Mouse (Mus musculus): ENCODE results near the gene AC141477.1. TPM values are rescaled to one million over a fixed set of nuclear protein-coding genes. Genes with fewer than 3 reads are reported as not detected.

Gene AC141477.1
- polyA plus RNA-seq (2012; ENCODE audit: low replicate concordance): not detected in 2 replicates

GRCm38 (mm10) chr10:76440281-76440680 lies at the start of gene AC141477.1:
AC141477.1 (minus strand) TSS chr10:76440444.

GRCm38 (mm10) chr10:76468203-76469162 lies 28.2 kb upstream of the AC141477.1 start, which contains the start of the genes Mcm3ap and Ybey:
Mcm3ap (plus strand) TSS chr10:76468927.
Ybey (minus strand) TSS chr10:76469114.

GRCm38 (mm10) chr10:76448851-76449250 lies 8.6 kb upstream of the AC141477.1 start, which contains the start of gene 2610028H24Rik:
2610028H24Rik (plus strand) TSS chr10:76449081.

GRCm38 (mm10) chr10:76442178-76443088 lies 2.2 kb upstream of the AC141477.1 start, which contains the start of gene Pcnt:
Pcnt (minus strand) TSS chr10:76442786.

Other genes starting within 250 kb of the AC141477.1 start
- gene Prmt2, start 202.6 kb downstream of the AC141477.1 start, polyA plus RNA-seq (2012; ENCODE audit: low replicate concordance): 1.8 and 3.1 TPM in 2 replicates
- not detected in 2 replicates for gene S100b, start 186.6 kb downstream of the AC141477.1 start, polyA plus RNA-seq (2012; ENCODE audit: low replicate concordance)
- gene Dip2a, start 95.2 kb downstream of the AC141477.1 start, polyA plus RNA-seq (2012; ENCODE audit: low replicate concordance): 1.4 and 2.2 TPM in 2 replicates
- 38.7 and 62.8 TPM in 2 replicates for gene Pcnt, start 2.3 kb upstream of the AC141477.1 start, polyA plus RNA-seq (2012; ENCODE audit: low replicate concordance)
- not detected in 2 replicates for gene 2610028H24Rik, start 8.6 kb upstream of the AC141477.1 start, polyA plus RNA-seq (2012; ENCODE audit: low replicate concordance)
- gene Mcm3ap, start 28.5 kb upstream of the AC141477.1 start, polyA plus RNA-seq (2012; ENCODE audit: low replicate concordance): 11.8 and 18.4 TPM in 2 replicates
- gene Ybey, start 28.7 kb upstream of the AC141477.1 start, polyA plus RNA-seq (2012; ENCODE audit: low replicate concordance): 0.90 and 1.7 TPM in 2 replicates
- 1.9 and 6.9 TPM in 2 replicates for gene Lss, start 91.1 kb upstream of the AC141477.1 start, polyA plus RNA-seq (2012; ENCODE audit: low replicate concordance)
- not detected in 2 replicates for gene Spatc1l, start 121.8 kb upstream of the AC141477.1 start, polyA plus RNA-seq (2012; ENCODE audit: low replicate concordance)
- gene Ftcd, start 135.2 kb upstream of the AC141477.1 start, polyA plus RNA-seq (2012; ENCODE audit: low replicate concordance): not detected in 2 replicates
- 0.21 and 1.1 TPM in 2 replicates for gene Col6a2, start 183.2 kb upstream of the AC141477.1 start, polyA plus RNA-seq (2012; ENCODE audit: low replicate concordance)

All from leukemia stem cell, adult 10-12 weeks (primary cell).